Mouse (Mus musculus) forebrain, postnatal 0 days (tissue): ENCODE data around the gene E2f1. TPM values are rescaled to one million over a fixed set of nuclear protein-coding genes. Genes with fewer than 3 reads are reported as not detected.

ENCODE experiments used
- ATAC-seq: fragments of 200-750 bp; cut with Nextera tagmentation; 2 replicates; pipeline ENCODE4 v1.8.0; 2017; ENCODE audit warnings: mild to moderate bottlenecking, moderate library complexity
- DNase-seq: peaks from one replicate; pipeline ENCODE4 v3.0.0-alpha.2; 2015
- H3K27ac ChIP-seq: fragments of 300-500 bp; sonication (generic); 2 replicates; pipeline ENCODE4 v1.5.1; 2014; ENCODE audit warnings: low read depth, mild to moderate bottlenecking, antibody characterized with exemption, low read length, moderate library complexity, mixed read lengths
- H3K27me3 ChIP-seq: fragments of 300-500 bp; sonication (generic); 2 replicates; pipeline ENCODE4 v1.6.1; 2014; ENCODE audit warnings: mild to moderate bottlenecking, low read length, mixed read lengths; ENCODE audit not compliant: insufficient read depth
- H3K36me3 ChIP-seq: fragments of 300-500 bp; sonication (generic); 2 replicates; pipeline ENCODE4 v1.6.1; 2014; ENCODE audit warnings: mild to moderate bottlenecking, moderate library complexity; ENCODE audit not compliant: insufficient read depth
- H3K4me1 ChIP-seq: fragments of 300-500 bp; sonication (generic); 2 replicates; pipeline ENCODE4 v1.6.1; 2014; ENCODE audit warnings: antibody characterized with exemption; ENCODE audit not compliant: insufficient read depth
- H3K4me2 ChIP-seq: fragments of 300-500 bp; sonication (generic); 2 replicates; pipeline ENCODE4 v1.6.1; 2014; ENCODE audit warnings: low read depth, mild to moderate bottlenecking, moderate library complexity
- H3K4me3 ChIP-seq: fragments of 300-500 bp; sonication (generic); 2 replicates; pipeline ENCODE4 v1.5.1; 2014; ENCODE audit warnings: low read depth, low read length, mixed read lengths
- H3K9ac ChIP-seq: fragments of 300-500 bp; sonication (generic); 2 replicates; pipeline ENCODE4 v1.6.1; 2014; ENCODE audit warnings: mild to moderate bottlenecking
- H3K9me3 ChIP-seq: fragments of 300-500 bp; sonication (generic); 2 replicates; pipeline ENCODE4 v1.6.1; 2016; ENCODE audit warnings: low read length
- CTCF ChIP-seq: sonication (generic); IDR thresholded peaks from 2 replicates; pipeline ENCODE4 v1.5.1; 2016; ENCODE audit warnings: antibody characterized with exemption, control low read depth, low read depth
- WGBS: fragments of 180-500 bp; shearing (Covaris S2); extraction: QIAGEN DNeasy Blood & Tissue Kit; methylation state at CpG from one replicate; pipeline ENCODE4 v1.1.7; 2014; 5-methylcytosine and 5-hydroxymethylcytosine counted together
- polyA plus RNA-seq: library from polyadenylated mRNA; unstranded; fragments of >200 nt; fragmentation: Nextera tagmentation; extraction: Ambion mirVana; gene quantifications from 2 replicates; pipeline ENCODE4 v1.2.1, GENCODE M21; 2015
- total RNA-seq: library from RNA; depleted of rRNA; stranded (reverse); fragments of >200 nt; gene quantifications from 2 replicates; pipeline ENCODE4 v1.2.3, GENCODE M21; 2014

Gene E2f1
- total and polyA plus RNA-seq, 2 experiments from 2014 or later = 2.8 to 4.9 TPM

DNA sequence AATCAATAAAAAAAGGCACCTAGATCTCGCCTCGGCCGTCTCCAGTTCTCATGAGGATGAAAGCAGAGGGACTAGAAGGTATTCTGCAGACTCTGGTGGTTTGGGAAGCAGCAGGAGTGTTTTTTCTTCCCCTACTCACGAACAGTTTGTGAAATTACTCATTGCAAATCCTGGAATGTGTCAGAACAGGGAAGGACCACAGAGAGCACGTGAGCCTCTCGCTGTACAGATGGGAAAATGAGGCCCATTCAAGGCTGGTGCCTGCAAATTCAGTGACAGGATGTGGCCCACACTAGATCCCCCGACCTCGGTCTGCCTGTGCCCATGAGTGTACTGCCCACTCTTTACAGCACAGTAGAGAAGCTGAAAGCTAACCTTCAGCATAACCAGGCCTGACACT, 2.3 kb upstream of the E2f1 start:
- WGBS = 75% methylated on average over 8 of the region's 8 CpGs
- no peak overlapping the region for H3K4me3 ChIP-seq
- ATAC-seq = no peak

DNA sequence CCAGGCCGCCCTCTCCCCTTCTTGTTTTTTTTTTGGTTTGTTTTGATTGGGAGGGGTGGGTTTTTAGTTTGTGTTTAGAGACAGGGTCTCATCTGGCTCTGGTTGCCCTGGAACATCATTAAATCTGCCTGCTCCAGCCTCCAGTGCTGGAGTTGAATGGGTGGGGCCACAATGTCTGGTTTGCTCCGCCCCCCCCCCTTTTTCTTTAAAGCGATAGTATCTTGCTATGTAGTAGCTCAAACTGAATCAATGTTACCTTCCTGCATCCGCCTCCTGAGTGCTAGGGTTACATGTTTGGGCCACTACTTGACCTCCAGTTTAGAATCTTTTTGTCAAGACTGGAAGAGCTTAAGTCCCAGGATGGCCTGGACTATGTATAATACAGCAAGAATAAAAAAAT, 1.6 kb upstream of the E2f1 start:
- no peak overlapping the region for H3K4me2 ChIP-seq
- WGBS = 79% methylated on average over 4 of the region's 4 CpGs
- DNase-seq = no peak
- no peaks in the 10 kb centered on the region for H3K27me3 ChIP-seq
- H3K4me3 ChIP-seq = no peak overlapping the region
- peaks cover 10% of the 10 kb centered on the region; the same call in 1 of the 2 replicates for H3K4me1 ChIP-seq
- no peak overlapping the region for H3K27ac ChIP-seq
- ATAC-seq = no peak
- no peaks in the 10 kb centered on the region for H3K36me3 ChIP-seq
- H3K9ac ChIP-seq = no peak overlapping the region
- H3K9me3 ChIP-seq = no peaks in the 10 kb centered on the region
- no peak for TF ChIP-seq CTCF

More for the DNA sequence above, 2.3 kb upstream of the E2f1 start:
- no peak overlapping the region for H3K9ac ChIP-seq
- H3K27ac ChIP-seq = no peak overlapping the region
- H3K4me2 ChIP-seq = no peak overlapping the region
- H3K4me1 ChIP-seq = peaks cover 10% of the 10 kb centered on the region; the same call in 1 of the 2 replicates
- H3K27me3 ChIP-seq = no peaks in the 10 kb centered on the region
- DNase-seq = no peak
- no peaks in the 10 kb centered on the region for H3K36me3 ChIP-seq
- H3K9me3 ChIP-seq = no peaks in the 10 kb centered on the region
- no peak for TF ChIP-seq CTCF

DNA sequence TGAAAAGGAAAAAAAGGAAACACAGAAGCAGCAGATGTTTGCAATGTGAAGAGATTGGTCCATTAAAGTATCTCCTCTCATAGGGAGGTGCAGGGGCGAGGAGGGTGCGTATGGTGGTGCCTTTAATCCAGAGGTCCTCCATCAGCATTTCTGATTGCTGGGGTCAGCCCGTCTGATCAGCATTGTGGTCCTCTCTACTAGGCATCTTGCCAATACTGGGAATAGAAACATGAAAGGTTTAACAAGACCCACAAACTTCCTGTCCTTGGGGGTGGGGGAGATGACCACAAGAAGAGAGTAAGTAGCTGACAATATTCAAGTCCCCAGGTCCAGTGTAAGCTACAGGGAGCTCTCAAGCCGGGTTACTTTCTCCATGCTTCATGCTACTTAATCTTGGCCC, 974 bp upstream of the E2f1 start:
- ATAC-seq (no peak), DNase-seq (no peak)
- H3K9ac ChIP-seq = no peak overlapping the region
- no peak for TF ChIP-seq CTCF
- no peaks in the 10 kb centered on the region for H3K27me3 ChIP-seq
- WGBS = 70% methylated on average over 4 of the region's 4 CpGs
- no peak overlapping the region for H3K4me2 ChIP-seq
- no peak overlapping the region for H3K4me3 ChIP-seq
- H3K36me3 ChIP-seq = no peaks in the 10 kb centered on the region
- H3K27ac ChIP-seq = no peak overlapping the region
- no peaks in the 10 kb centered on the region for H3K9me3 ChIP-seq
- peaks cover 10% of the 10 kb centered on the region; the same call in 1 of the 2 replicates for H3K4me1 ChIP-seq

DNA sequence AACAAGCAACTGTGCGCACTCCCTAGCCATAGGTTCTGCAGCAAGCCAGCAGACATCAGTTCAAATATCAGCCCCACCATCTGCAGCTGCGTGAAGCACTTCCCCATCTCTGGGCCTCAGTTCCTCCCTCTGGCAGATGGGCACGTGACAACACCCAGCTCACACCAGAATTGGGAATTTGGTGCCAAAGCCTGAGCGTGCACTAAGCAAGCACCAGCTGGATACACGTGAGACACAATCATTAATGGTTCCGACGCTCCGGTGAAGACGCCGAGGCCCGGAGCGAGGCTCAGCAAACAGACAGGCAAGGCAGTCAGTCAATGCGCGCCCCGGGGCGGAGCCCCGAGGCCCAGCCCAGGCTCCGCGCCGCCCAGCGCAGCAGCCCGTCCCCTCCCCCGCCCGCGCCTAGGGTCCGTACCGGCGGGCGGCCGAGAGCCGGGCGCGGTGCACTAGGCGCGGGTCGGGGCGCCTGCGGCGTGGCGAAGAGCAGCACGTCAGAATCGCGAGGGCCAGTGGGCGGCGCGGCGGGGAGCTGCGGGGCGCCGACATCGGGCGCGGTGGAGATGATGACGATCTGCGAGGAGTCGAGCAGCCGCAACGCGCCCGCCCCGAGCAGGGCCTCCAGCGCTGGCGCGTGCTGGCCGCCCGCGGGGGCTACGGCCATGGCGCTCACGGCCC, 482 bp downstream of the E2f1 start:
- Histone ChIP-seq H3K4me2 (peak overlapping the region; percentile 91), H3K4me3 (peak overlapping the region; percentile 83), H3K36me3 (no peaks in the 10 kb centered on the region), H3K27ac (peak overlapping the region; percentile 54), H3K4me1 (peaks cover 10% of the 10 kb centered on the region; the same call in 1 of the 2 replicates), H3K9ac (peak overlapping the region; percentile 49), H3K27me3 (no peaks in the 10 kb centered on the region), H3K9me3 (no peaks in the 10 kb centered on the region)
- no peak for TF ChIP-seq CTCF
- WGBS = under 1% methylated on average over 49 of the region's 70 CpGs
- ATAC-seq (peak; percentile 59), DNase-seq (peak; percentile 49)

DNA sequence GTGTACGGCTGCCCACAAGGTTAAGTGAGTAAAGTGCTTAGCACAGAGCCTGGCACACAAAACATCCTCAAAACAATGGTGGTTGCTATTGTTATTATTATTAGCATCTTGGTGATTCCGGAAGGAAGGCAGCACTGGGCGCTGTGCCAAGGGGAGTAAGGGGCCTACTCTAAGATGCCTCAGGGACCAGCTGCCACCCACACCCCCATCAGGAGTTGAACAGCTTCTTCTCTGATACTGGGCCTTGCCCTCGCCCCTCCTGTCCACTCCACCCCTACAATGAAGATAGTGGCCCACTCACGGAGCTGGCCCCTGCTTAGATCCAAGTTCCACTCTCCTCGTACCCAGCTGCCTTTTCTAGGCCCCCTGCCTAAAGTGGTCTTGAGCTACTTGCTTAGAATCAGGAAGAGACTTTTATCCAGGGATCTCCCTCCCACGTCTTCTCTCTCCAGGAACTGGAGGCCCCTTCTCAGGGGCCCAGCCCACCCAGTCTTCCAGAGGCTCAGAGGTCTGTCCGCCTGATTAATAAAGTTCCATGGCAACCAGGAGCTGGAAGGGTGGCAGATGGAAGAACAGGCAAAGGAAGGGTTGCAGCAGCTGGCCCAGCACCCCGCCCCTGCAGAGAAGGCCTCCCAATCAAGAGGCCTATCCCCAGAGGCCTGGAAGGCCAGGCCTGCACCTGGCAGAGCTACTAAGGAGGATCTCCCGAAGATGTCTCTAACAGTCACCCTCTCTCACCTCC, 1.2 kb downstream of the E2f1 start:
- peak overlapping the region; percentile 50; the same call in 1 of the 2 replicates for H3K27ac ChIP-seq
- no peak for TF ChIP-seq CTCF
- H3K4me1 ChIP-seq = peaks cover 10% of the 10 kb centered on the region; the same call in 1 of the 2 replicates
- H3K4me2 ChIP-seq = peak overlapping the region; percentile 91
- no peak for DNase-seq
- ATAC-seq = no peak
- WGBS = 14% methylated on average over 10 of the region's 10 CpGs
- no peaks in the 10 kb centered on the region for H3K27me3 ChIP-seq
- no peaks in the 10 kb centered on the region for H3K36me3 ChIP-seq
- H3K9ac ChIP-seq = peak overlapping the region; percentile 49; the same call in 1 of the 2 replicates
- peak overlapping the region; percentile 83 for H3K4me3 ChIP-seq
- H3K9me3 ChIP-seq = no peaks in the 10 kb centered on the region

DNA sequence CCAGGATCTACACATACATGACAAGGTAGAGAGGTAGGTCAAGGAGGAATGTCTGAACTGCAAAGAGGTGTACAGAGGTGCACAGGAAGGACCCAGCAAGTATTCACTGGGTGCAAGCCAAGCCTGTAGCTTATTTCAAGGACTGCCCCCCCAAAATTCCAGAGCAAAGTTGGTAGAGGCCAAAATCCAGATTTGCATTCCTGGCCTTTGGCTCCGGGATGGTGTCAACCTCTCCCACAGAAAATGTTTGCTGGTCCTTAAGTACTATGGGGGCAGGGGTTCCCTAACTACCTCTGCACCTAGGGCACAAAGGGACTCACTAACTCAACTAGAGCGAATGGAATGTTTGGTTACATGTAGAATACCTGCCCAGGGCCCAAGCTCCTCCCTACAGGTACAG, 1.9 kb downstream of the E2f1 start:
- H3K27me3 ChIP-seq = no peaks in the 10 kb centered on the region
- no peaks in the 10 kb centered on the region for H3K9me3 ChIP-seq
- no peak overlapping the region; the same call in 1 of the 2 replicates for H3K4me2 ChIP-seq
- no peak for ATAC-seq
- peaks cover 10% of the 10 kb centered on the region; the same call in 1 of the 2 replicates for H3K4me1 ChIP-seq
- H3K36me3 ChIP-seq = no peaks in the 10 kb centered on the region
- DNase-seq = no peak
- no peak overlapping the region for H3K9ac ChIP-seq
- no peak for TF ChIP-seq CTCF
- 64% methylated on average over 2 of the region's 2 CpGs for WGBS
- H3K4me3 ChIP-seq = no peak overlapping the region
- 0 out of 2 replicates have a peak overlapping the region, but pooled peaks have one; percentile 50 for H3K27ac ChIP-seq

DNA sequence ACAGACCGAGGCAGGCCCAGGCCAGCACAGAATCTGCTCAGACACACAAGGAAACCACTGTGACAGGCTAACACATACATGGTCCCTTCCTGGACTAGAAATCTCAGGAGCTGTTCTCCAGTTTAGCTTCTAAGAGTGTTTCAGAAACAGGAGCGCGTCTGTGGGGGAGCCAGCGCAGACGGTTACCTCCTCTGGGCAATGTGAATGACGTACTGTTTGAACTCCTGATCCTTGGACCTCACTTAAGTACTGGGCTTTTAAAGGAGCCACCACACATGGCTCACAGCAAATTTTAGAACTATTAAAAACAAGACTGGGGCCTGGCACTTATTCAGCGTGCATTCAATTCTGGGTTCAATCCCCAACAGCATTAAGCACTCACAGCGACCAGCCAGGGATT, 3.1 kb downstream of the E2f1 start:
- Histone ChIP-seq H3K27me3 (no peaks in the 10 kb centered on the region), H3K4me2 (no peak overlapping the region), H3K36me3 (no peaks in the 10 kb centered on the region), H3K27ac (no peak overlapping the region), H3K9me3 (no peaks in the 10 kb centered on the region), H3K4me1 (peaks cover 10% of the 10 kb centered on the region; the same call in 1 of the 2 replicates), H3K4me3 (no peak overlapping the region), H3K9ac (no peak overlapping the region)
- DNase-seq = no peak
- WGBS = 45% methylated on average over 8 of the region's 8 CpGs
- TF ChIP-seq CTCF = no peak
- ATAC-seq = no peak
